Mouse (Mus musculus) bone marrow macrophage, adult 2 months (primary cell): ENCODE results near the gene Inca1. TPM values are rescaled to one million over a fixed set of nuclear protein-coding genes. Genes with fewer than 3 reads are reported as not detected.

ENCODE experiments used
- H3K27ac ChIP-seq: 2 replicates; pipeline ENCODE4 v1.5.1; 2012; ENCODE audit warnings: low read depth, low read length; ENCODE audit not compliant: insufficient read depth
- H3K4me1 ChIP-seq: 2 replicates; pipeline ENCODE4 v1.6.1; 2012; ENCODE audit warnings: low read length; ENCODE audit not compliant: control insufficient read depth, insufficient read depth
- H3K4me3 ChIP-seq: 2 replicates; pipeline ENCODE4 v1.5.1; 2012; ENCODE audit warnings: mild to moderate bottlenecking, low read length, moderate library complexity; ENCODE audit not compliant: insufficient read depth
- CTCF ChIP-seq: IDR thresholded peaks from 2 replicates; pipeline ENCODE4 v1.5.1; 2012; ENCODE audit warnings: low read depth, mild to moderate bottlenecking, low read length, moderate library complexity
- POLR2A ChIP-seq: IDR thresholded peaks from 2 replicates; pipeline ENCODE4 v1.6.1; 2012; ENCODE audit warnings: mild to moderate bottlenecking, low read depth, low read length, borderline replicate concordance
- polyA plus RNA-seq: library from polyadenylated mRNA; stranded (reverse); fragments of >200 nt; gene quantifications from 2 replicates; pipeline ENCODE4 v1.2.4, GENCODE M21; 2012; ENCODE audit not compliant: missing spikeins, insufficient read depth, insufficient read length

Inca1 gene
- polyA plus RNA-seq, result 1.7 TPM in 1 of 2 replicates, not detected in the other

- TF ChIP-seq POLR2A (no peak), CTCF (no peak)
- H3K27ac ChIP-seq, result peak within 1 kb of the TSS; percentile 90
- H3K4me1 ChIP-seq, result peaks cover 15% of the 10 kb centered on the region
- peak within 1 kb of the TSS; percentile 86 for H3K4me3 ChIP-seq
These were observed at the start of gene Inca1, which contains the start of gene Kif1c for GRCm38 (mm10) chr11:70699722-70700556. TSS of gene Inca1 (minus strand) at chr11:70700155. TSS of gene Kif1c (plus strand) at chr11:70700548.

- Histone ChIP-seq H3K4me1 (peaks cover 5% of the 10 kb centered on the region), H3K4me3 (no peak overlapping the region), H3K27ac (no peak overlapping the region)
- TF ChIP-seq POLR2A, result no peak
- no peak for TF ChIP-seq CTCF
These were observed 48.1 kb upstream of the Inca1 start for GRCm38 (mm10) chr11:70747876-70748545.

DNA sequence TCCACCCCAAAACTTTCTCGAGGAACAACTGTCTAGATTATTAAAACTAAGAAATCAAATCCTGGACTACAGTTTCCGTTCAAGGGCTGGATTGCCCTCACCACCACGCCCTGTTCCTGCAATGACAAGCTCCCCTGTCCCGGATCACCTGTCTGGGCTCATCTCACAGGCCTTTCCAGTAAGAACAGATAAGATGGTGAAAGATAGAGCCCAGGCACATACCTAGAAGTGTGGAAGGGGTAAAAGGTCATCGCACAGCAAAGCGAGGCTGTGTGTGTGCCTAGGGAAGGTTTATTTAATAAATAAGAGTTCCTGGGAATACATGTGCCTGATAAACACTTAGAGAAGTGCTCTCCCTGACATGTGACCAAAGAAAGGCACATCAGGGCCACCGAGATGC is 45.7 kb upstream of the Inca1 start:
- Histone ChIP-seq H3K4me3 (no peak overlapping the region), H3K4me1 (peaks cover 7% of the 10 kb centered on the region), H3K27ac (no peak overlapping the region)
- TF ChIP-seq POLR2A (no peak), CTCF (no peak)

GRCm38 (mm10) chr11:70742581-70743459 is 42.9 kb upstream of the Inca1 start:
- H3K4me1 ChIP-seq, result peaks cover 13% of the 10 kb centered on the region
- TF ChIP-seq CTCF, result no peak
- TF ChIP-seq POLR2A, result no peak
- H3K27ac ChIP-seq, result no peak overlapping the region
- no peak overlapping the region for H3K4me3 ChIP-seq

GRCm38 (mm10) chr11:70742117-70742516 is 42.2 kb upstream of the Inca1 start:
- TF ChIP-seq CTCF (no peak), POLR2A (no peak)
- Histone ChIP-seq H3K4me3 (no peak overlapping the region), H3K4me1 (peaks cover 13% of the 10 kb centered on the region), H3K27ac (no peak overlapping the region)

DNA sequence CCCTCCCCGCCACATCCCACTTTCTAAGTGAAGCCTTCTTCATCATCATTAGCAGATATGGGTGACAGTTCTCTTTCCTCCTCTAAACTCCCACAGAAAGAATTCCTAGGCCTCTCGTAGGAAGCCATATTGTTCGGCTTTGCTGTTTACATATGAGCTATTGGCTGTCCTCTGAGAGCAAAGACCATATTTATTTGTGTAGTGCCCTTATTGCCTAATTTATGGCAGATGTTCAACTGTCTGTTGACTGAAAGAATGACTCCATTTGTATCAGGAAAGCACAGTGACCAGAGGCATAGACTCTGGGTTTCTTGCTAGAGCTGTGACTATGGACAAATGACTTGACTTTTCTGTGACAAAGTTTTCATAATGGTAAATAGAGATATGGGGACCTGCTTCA is 41.6 kb upstream of the Inca1 start:
- TF ChIP-seq CTCF (no peak), POLR2A (no peak)
- Histone ChIP-seq H3K27ac (no peak overlapping the region), H3K4me1 (peaks cover 13% of the 10 kb centered on the region), H3K4me3 (no peak overlapping the region)

DNA sequence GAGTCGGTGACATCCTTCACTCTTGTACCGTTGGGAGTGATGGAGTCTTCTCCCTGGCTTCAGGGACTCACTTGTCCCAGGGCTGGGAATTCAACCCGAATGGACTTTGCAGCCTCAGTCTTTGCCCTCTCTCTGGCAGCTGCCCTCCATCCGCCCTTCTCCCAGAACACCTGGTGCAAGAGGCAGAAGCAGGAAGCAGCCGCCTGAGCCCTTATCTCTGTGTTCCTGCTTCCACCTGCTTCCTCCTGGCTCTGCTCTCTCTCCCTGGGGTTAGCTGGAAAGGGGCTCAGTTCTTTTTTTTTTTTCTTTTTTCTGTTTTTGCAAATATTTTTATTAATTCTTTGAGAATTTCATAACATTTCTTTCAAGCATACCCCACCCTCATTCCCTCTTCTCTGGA is 37.8 kb upstream of the Inca1 start:
- TF ChIP-seq POLR2A (no peak), CTCF (no peak)
- Histone ChIP-seq H3K4me3 (no peak overlapping the region), H3K4me1 (peaks cover 13% of the 10 kb centered on the region), H3K27ac (no peak overlapping the region)

- Histone ChIP-seq H3K4me1 (no peaks in the 10 kb centered on the region), H3K4me3 (no peak overlapping the region), H3K27ac (no peak overlapping the region)
- TF ChIP-seq POLR2A (no peak), CTCF (no peak)
These were observed 33.3 kb upstream of the Inca1 start for GRCm38 (mm10) chr11:70733256-70733655.

DNA sequence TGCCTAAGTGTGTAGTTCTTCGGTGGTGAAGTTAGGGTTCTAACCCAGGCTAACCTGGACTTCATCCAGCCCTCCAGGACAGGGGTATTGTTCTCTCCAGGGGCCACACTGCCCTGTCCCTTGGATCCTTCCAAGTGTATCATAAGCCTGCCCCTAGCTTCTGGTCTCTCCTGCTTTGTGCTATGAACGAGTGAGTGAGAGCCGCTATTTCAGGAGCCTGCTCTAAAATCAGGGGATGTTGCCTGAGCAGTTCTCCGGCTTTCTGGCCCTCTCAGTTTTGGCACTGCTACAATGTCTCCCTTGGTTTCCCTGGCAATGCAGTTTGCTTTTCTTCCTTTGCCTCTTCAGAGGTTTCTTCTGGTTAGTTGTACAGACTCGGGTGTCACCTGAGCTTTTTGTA is 31.2 kb upstream of the Inca1 start:
- Histone ChIP-seq H3K4me3 (no peak overlapping the region), H3K4me1 (no peaks in the 10 kb centered on the region), H3K27ac (no peak overlapping the region)
- no peak for TF ChIP-seq CTCF
- TF ChIP-seq POLR2A, result no peak
